Mouse (Mus musculus) hindbrain, postnatal 0 days (tissue): ENCODE measurements at regions not wholly inside any gene's neighbourhood (a gene's known extent, or its start where the extent isn't known, plus 50 kb on each side); places are given as distances from the start of the nearest gene placed in this dataset.

ENCODE experiments used
- ATAC-seq: fragments of 200-750 bp; cut with Nextera tagmentation; 2 replicates; pipeline ENCODE4 v1.8.0; 2017; ENCODE audit warnings: mild to moderate bottlenecking, moderate TSS enrichment, moderate library complexity
- DNase-seq: peaks from one replicate; pipeline ENCODE4 v3.0.0-alpha.2; 2015; ENCODE audit warnings: low spot score
- H3K27ac ChIP-seq: fragments of 300-500 bp; sonication (generic); 2 replicates; pipeline ENCODE4 v1.5.1; 2014; ENCODE audit warnings: mild to moderate bottlenecking
- H3K27me3 ChIP-seq: fragments of 300-500 bp; sonication (generic); 2 replicates; pipeline ENCODE4 v1.6.1; 2014; ENCODE audit warnings: low read length, mixed read lengths; ENCODE audit not compliant: insufficient read depth
- H3K36me3 ChIP-seq: fragments of 300-500 bp; sonication (generic); 2 replicates; pipeline ENCODE4 v1.6.1; 2014; ENCODE audit warnings: low read length, mixed read lengths; ENCODE audit not compliant: insufficient read depth
- H3K4me1 ChIP-seq: fragments of 300-500 bp; sonication (generic); 2 replicates; pipeline ENCODE4 v1.6.1; 2014; ENCODE audit warnings: antibody characterized with exemption, low read length, mixed read lengths; ENCODE audit not compliant: insufficient read depth
- H3K4me2 ChIP-seq: fragments of 300-500 bp; sonication (generic); 2 replicates; pipeline ENCODE4 v1.6.1; 2014; ENCODE audit warnings: low read depth, mild to moderate bottlenecking, low read length, moderate library complexity, mixed read lengths
- H3K4me3 ChIP-seq: fragments of 300-500 bp; sonication (generic); 2 replicates; pipeline ENCODE4 v1.5.1; 2014; ENCODE audit warnings: low read length
- H3K9ac ChIP-seq: fragments of 300-500 bp; sonication (generic); replicated peaks from 2 replicates; pipeline ENCODE4 v1.6.1; 2014; ENCODE audit warnings: mild to moderate bottlenecking, low read length, moderate library complexity, mixed read lengths
- H3K9me3 ChIP-seq: fragments of 300-500 bp; sonication (generic); 2 replicates; pipeline ENCODE4 v1.6.1; 2016; ENCODE audit warnings: low read length, mixed read lengths
- CTCF ChIP-seq: IDR thresholded peaks from 2 replicates; pipeline ENCODE4 v1.5.1; 2016; ENCODE audit warnings: antibody characterized with exemption, control low read depth, low read depth
- WGBS: fragments of 180-500 bp; shearing (Covaris S2); extraction: QIAGEN DNeasy Blood & Tissue Kit; methylation state at CpG from one replicate; pipeline ENCODE4 v1.1.7; 2014; 5-methylcytosine and 5-hydroxymethylcytosine counted together

DNA sequence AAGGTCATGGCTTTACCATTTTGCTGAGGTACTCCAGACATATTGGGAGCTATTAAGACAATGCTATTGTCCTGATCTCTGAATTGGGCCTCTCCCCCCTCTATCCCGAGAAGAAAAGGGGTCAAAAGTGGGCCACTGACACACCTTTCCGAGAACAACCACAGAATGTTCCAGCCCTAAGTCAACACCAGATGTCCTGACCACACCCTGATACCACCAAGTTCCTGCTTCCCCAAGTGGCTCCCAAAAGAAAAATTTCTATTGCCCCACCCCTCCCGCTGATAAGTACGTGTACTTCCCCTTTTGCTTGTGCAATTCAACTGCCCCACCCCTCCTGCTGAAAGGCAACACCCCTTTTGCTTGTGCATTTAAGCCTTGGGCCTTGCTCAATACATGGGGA, 2431.7 kb downstream of the Pcdh9 start:
- H3K4me2 ChIP-seq: no peak overlapping the region
- no peak for TF ChIP-seq CTCF
- H3K27me3 ChIP-seq: no peaks in the 10 kb centered on the region
- H3K36me3 ChIP-seq: no peaks in the 10 kb centered on the region
- H3K4me1 ChIP-seq: no peaks in the 10 kb centered on the region
- H3K9ac ChIP-seq: no peak overlapping the region
- WGBS: 85% methylated on average over 4 of the region's 4 CpGs
- DNase-seq: no peak
- no peak overlapping the region for H3K27ac ChIP-seq
- no peaks in the 10 kb centered on the region for H3K9me3 ChIP-seq
- H3K4me3 ChIP-seq: no peak overlapping the region
- ATAC-seq: no peak
